In the genomic region with DNA sequence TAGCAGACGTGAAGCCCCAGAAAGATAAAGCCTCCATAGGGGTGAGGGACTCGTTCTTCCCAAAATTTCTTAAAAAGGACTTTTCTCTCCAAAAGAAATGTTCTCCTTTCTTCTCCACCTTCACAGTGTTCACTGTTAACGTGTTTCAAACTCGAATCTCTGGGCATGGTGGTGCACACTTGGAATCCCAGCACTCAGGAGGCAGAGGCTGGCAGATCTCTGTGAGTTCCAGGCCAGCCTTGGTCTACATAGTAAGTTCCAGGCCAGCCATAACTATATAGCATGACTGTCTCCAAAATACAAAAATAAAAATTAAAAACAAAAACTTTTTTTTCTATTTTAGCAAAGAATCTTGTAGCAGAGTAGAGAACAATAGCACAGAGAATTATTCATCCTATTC, we compare ENCODE assay signal across 8 mouse cellular contexts. TPM values are rescaled to one million over a fixed set of nuclear protein-coding genes. Genes with fewer than 3 reads are reported as not detected.
DNase-seq lines count a peak whose midpoint lies in the region; ATAC-seq and TF ChIP-seq lines count a peak whose summit lies in the region.

No protein-coding gene starts in this region.

- H3K9me3 ChIP-seq in hindbrain, embryonic 10.5 days: no peaks in the 10 kb centered on the region
- no peaks in the 10 kb centered on the region for H3K9me3 ChIP-seq in liver, embryonic 15.5 days (replicated peaks)

- DNase-seq in gastrocnemius, adult 2 months: no peak
- no peak for DNase-seq in gastrocnemius, postnatal 14 days
- DNase-seq in A20 (ENCODE audit: low read depth, low spot score): peak; percentile 25
- no peak for DNase-seq in hindbrain, embryonic 10.5 days (ENCODE audit: low spot score)
- DNase-seq in right cerebral cortex, postnatal 14 days: no peak
- no peak for DNase-seq in urinary bladder, postnatal 4 days (ENCODE audit: low spot score in 2 of 2)
- no peak for DNase-seq in adrenal gland, adult 2 months

- peaks cover 69% of the 10 kb centered on the region for H3K4me1 ChIP-seq in hindbrain, embryonic 10.5 days (replicated peaks)
- H3K4me1 ChIP-seq in liver, embryonic 15.5 days (replicated peaks): peaks cover 75% of the 10 kb centered on the region

- no peak for ATAC-seq in liver, embryonic 15.5 days (ENCODE audit: insufficient read depth)

- intact Hi-C loops in gastrocnemius, adult 2 months (cut with DNase I): no loop called here
- intact Hi-C loops in gastrocnemius, postnatal 14 days (cut with DNase I; ENCODE audit: low total_unique reads): no loop called here

- TF ChIP-seq CTCF in gastrocnemius, adult 2 months (IDR thresholded peaks at IDR 0.05): no peak

- H3K27ac ChIP-seq in gastrocnemius, adult 2 months: no peak overlapping the region
- H3K27ac ChIP-seq in hindbrain, embryonic 10.5 days: no peak overlapping the region
- H3K27ac ChIP-seq in liver, embryonic 15.5 days (replicated peaks): peak overlapping the region; percentile 73

- H3K27me3 ChIP-seq in hindbrain, embryonic 10.5 days (ENCODE audit: insufficient read depth, poor library complexity, severe bottlenecking): no peaks in the 10 kb centered on the region
- H3K27me3 ChIP-seq in liver, embryonic 15.5 days: no peaks in the 10 kb centered on the region

- no peaks in the 10 kb centered on the region for H3K36me3 ChIP-seq in hindbrain, embryonic 10.5 days
- H3K36me3 ChIP-seq in liver, embryonic 15.5 days (replicated peaks): no peaks in the 10 kb centered on the region

- peak overlapping the region; percentile 100 for H3K4me3 ChIP-seq in gastrocnemius, adult 2 months
- peak overlapping the region; percentile 99 for H3K4me3 ChIP-seq in hindbrain, embryonic 10.5 days
- peak overlapping the region; percentile 96 for H3K4me3 ChIP-seq in liver, embryonic 15.5 days (replicated peaks)

- WGBS in hindbrain, embryonic 10.5 days: 82% methylated on average over 4 of the region's 4 CpGs
- WGBS in liver, embryonic 15.5 days (ENCODE audit: insufficient replicate concordance): 34% methylated on average over 4 of the region's 4 CpGs

- H3K4me2 ChIP-seq in liver, embryonic 15.5 days: peak overlapping the region; percentile 96

- H3K9ac ChIP-seq in liver, embryonic 15.5 days: peak overlapping the region; percentile 16; the same call in 1 of the 2 replicates

RNA-seq across cellular contexts. Expression of gene Hacd3, which starts 1.4 kb away (rescaled TPM):
- 10 to 100 TPM in 1 of 2 experiments, 1 to 10 TPM in 1; 9.0 to 10.8 TPM for total RNA-seq in gastrocnemius, adult 2 months (2021)
- 10 to 100 TPM; 13.3 to 14.1 TPM for total RNA-seq in gastrocnemius, postnatal 14 days (2021)
- polyA plus RNA-seq in hindbrain, embryonic 10.5 days (2016; fragmentation: Nextera tagmentation; extraction: Ambion mirVana): 108 and 115 TPM in 2 replicates
- 51.2 and 56.1 TPM in 2 replicates for polyA plus RNA-seq in liver, embryonic 15.5 days (2015; fragmentation: Nextera tagmentation; extraction: Ambion mirVana)
- total RNA-seq in adrenal gland, adult 2 months (2021): 100 to 1,000 TPM; 255 to 306 TPM
- polyA plus RNA-seq in adrenal gland, adult 2 months (2012; rRNA removed): 177 and 180 TPM in 2 replicates

RNA-seq across cellular contexts. Expression of gene Dpp8, which starts 12.1 kb away (rescaled TPM):
- total RNA-seq in gastrocnemius, adult 2 months (2021): 100 to 1,000 TPM in 1 of 2 experiments, 10 to 100 TPM in 1; 95.9 to 112 TPM
- 100 to 1,000 TPM; 102 to 112 TPM for total RNA-seq in gastrocnemius, postnatal 14 days (2021)
- 38.5 and 39.9 TPM in 2 replicates for polyA plus RNA-seq in hindbrain, embryonic 10.5 days (2016; fragmentation: Nextera tagmentation; extraction: Ambion mirVana)
- 17.7 and 19.2 TPM in 2 replicates for polyA plus RNA-seq in liver, embryonic 15.5 days (2015; fragmentation: Nextera tagmentation; extraction: Ambion mirVana)
- total RNA-seq in adrenal gland, adult 2 months (2021): 10 to 100 TPM; 85.8 to 89.5 TPM
- polyA plus RNA-seq in adrenal gland, adult 2 months (2012; rRNA removed): 26.4 and 39.7 TPM in 2 replicates

RNA-seq across cellular contexts. Expression of gene Ints14, which starts 59.4 kb away (rescaled TPM):
- 10 to 100 TPM; 16.9 to 17.5 TPM for total RNA-seq in gastrocnemius, adult 2 months (2021)
- 10 to 100 TPM; 21.7 to 23.4 TPM for total RNA-seq in gastrocnemius, postnatal 14 days (2021)
- 64.9 and 70.4 TPM in 2 replicates for polyA plus RNA-seq in hindbrain, embryonic 10.5 days (2016; fragmentation: Nextera tagmentation; extraction: Ambion mirVana)
- polyA plus RNA-seq in liver, embryonic 15.5 days (2015; fragmentation: Nextera tagmentation; extraction: Ambion mirVana): 20.8 and 21.0 TPM in 2 replicates
- 10 to 100 TPM; 25.5 to 27.6 TPM for total RNA-seq in adrenal gland, adult 2 months (2021)
- 7.5 and 9.9 TPM in 2 replicates for polyA plus RNA-seq in adrenal gland, adult 2 months (2012; rRNA removed)

Comparison
In these comparisons a context has a peak if more than half of its experiments do, and no peak if none do; other contexts are left out.
1. RNA of gene Hacd3, which starts 1.4 kb away (total RNA-seq): 255 to 306 TPM in adrenal gland, adult 2 months; 13.3 to 14.1 TPM in gastrocnemius, postnatal 14 days and 9.0 to 10.8 TPM in gastrocnemius, adult 2 months; every median in the first group is over 10 times any median in the second.
2. Peak in every context shown above with its lines, with median percentiles within 50 percentile points of each other: H3K4me3 ChIP-seq.